Mouse (Mus musculus) ES-E14 (cell line): ENCODE measurements around the gene Rab5b.

Source experiments
- CHD2 ChIP-seq: IDR thresholded peaks from 2 replicates; pipeline ENCODE4 v1.6.1; 2014; ENCODE audit warnings: mild to moderate bottlenecking, low read depth, low read length, inconsistent platforms
- HCFC1 ChIP-seq: IDR thresholded peaks from 2 replicates; pipeline ENCODE4 v1.6.1; 2012; ENCODE audit warnings: low read length, inconsistent platforms, borderline replicate concordance; ENCODE audit not compliant: insufficient read depth
- MAFK ChIP-seq: IDR thresholded peaks from 2 replicates; pipeline ENCODE4 v1.6.1; 2014; ENCODE audit warnings: mild to moderate bottlenecking, low read depth, low read length, inconsistent platforms; ENCODE audit not compliant: insufficient read depth

GRCm38 (mm10) chr10:128640891-128641290 is 55.2 kb downstream of the Rab5b start:
- no peak for TF ChIP-seq MAFK
- TF ChIP-seq HCFC1: no peak
- TF ChIP-seq CHD2: no peak
